Mouse (Mus musculus): Measurements from ENCODE around the gene Inpp5b. TPM values are rescaled to one million over a fixed set of nuclear protein-coding genes. Genes with fewer than 3 reads are reported as not detected.

The Inpp5b gene
- polyA plus RNA-seq, 1 experiment from 2014 or later = 43.2 TPM

MicroRNAs encoded within 50 kb of the gene (microRNA counts, 519-probe panel; counts per million panel counts)
- microRNA mmu-miR-697 = 114 counts per million
- microRNA mmu-miR-698 = 114 counts per million

Small RNAs within 50 kb of the gene (microRNA-seq; reads per million reads assigned to microRNA genes)
- gene Gm24721 (not detected), gene Mir697 (not detected), gene Mir698 (not detected)

Other genes starting within 250 kb of the Inpp5b start
- gene 3100002H09Rik, start 131.0 kb upstream of the Inpp5b start, polyA plus RNA-seq (2015; fragmentation: Nextera tagmentation; extraction: Ambion mirVana) = not detected in 2 replicates
- gene Pou3f1, start 85.0 kb upstream of the Inpp5b start, polyA plus RNA-seq (2015; fragmentation: Nextera tagmentation; extraction: Ambion mirVana) = not detected in 2 replicates
- 37.5 and 48.1 TPM in 2 replicates for gene Utp11, start 48.2 kb upstream of the Inpp5b start, polyA plus RNA-seq (2015; fragmentation: Nextera tagmentation; extraction: Ambion mirVana)
- gene Fhl3, start 41.1 kb upstream of the Inpp5b start, polyA plus RNA-seq (2015; fragmentation: Nextera tagmentation; extraction: Ambion mirVana) = 3.1 and 3.6 TPM in 2 replicates
- gene Sf3a3, start 27.1 kb upstream of the Inpp5b start, polyA plus RNA-seq (2015; fragmentation: Nextera tagmentation; extraction: Ambion mirVana) = 91.3 and 101 TPM in 2 replicates
- gene Mtf1, start 60.3 kb downstream of the Inpp5b start, polyA plus RNA-seq (2015; fragmentation: Nextera tagmentation; extraction: Ambion mirVana) = 14.4 and 15.5 TPM in 2 replicates
- 20.0 and 23.2 TPM in 2 replicates for gene Yrdc, start 108.8 kb downstream of the Inpp5b start, polyA plus RNA-seq (2015; fragmentation: Nextera tagmentation; extraction: Ambion mirVana)
- gene 1110065P20Rik, start 109.3 kb downstream of the Inpp5b start, polyA plus RNA-seq (2015; fragmentation: Nextera tagmentation; extraction: Ambion mirVana) = 12.1 and 15.3 TPM in 2 replicates
- gene Maneal, start 120.3 kb downstream of the Inpp5b start, polyA plus RNA-seq (2015; fragmentation: Nextera tagmentation; extraction: Ambion mirVana) = 0.03 and 0.05 TPM in 2 replicates
- gene Epha10, start 139.0 kb downstream of the Inpp5b start, polyA plus RNA-seq (2015; fragmentation: Nextera tagmentation; extraction: Ambion mirVana) = not detected in 2 replicates
- gene 9930104L06Rik, start 195.2 kb downstream of the Inpp5b start, polyA plus RNA-seq (2015; fragmentation: Nextera tagmentation; extraction: Ambion mirVana) = 6.6 and 7.6 TPM in 2 replicates
- gene Cdca8, start 197.5 kb downstream of the Inpp5b start, polyA plus RNA-seq (2015; fragmentation: Nextera tagmentation; extraction: Ambion mirVana) = 142 and 161 TPM in 2 replicates
- 0.51 and 0.70 TPM in 2 replicates for gene Rspo1, start 244.6 kb downstream of the Inpp5b start, polyA plus RNA-seq (2015; fragmentation: Nextera tagmentation; extraction: Ambion mirVana)

Data from liver, embryonic 13.5 days (tissue).